Mouse (Mus musculus): ENCODE results near the gene Clmp. TPM values are rescaled to one million over a fixed set of nuclear protein-coding genes. Genes with fewer than 3 reads are reported as not detected.

Gene Clmp
- total RNA-seq, 2 experiments from 2014 or later: 3.7 to 5.6 TPM

Other genes with a start within 250 kb of the Clmp start
- 1 to 10 TPM; 7.5 to 7.9 TPM for gene Gramd1b, start 154.6 kb upstream of the Clmp start, total RNA-seq (2021)
- gene Gm21915, start 15.3 kb upstream of the Clmp start, total RNA-seq (2021): not detected
- gene Hspa8, start 115.0 kb downstream of the Clmp start, total RNA-seq (2021): 1,000 to 10,000 TPM in 1 of 2 experiments, 100 to 1,000 TPM in 1; 992 to 1,504 TPM
- gene Bsx, start 188.2 kb downstream of the Clmp start, total RNA-seq (2021): not detected

All from gastrocnemius, adult 18-20 months (tissue).